Mouse (Mus musculus) bone marrow, adult 2 months (tissue): ENCODE measurements around the gene Gm11172. TPM values are rescaled to one million over a fixed set of nuclear protein-coding genes. Genes with fewer than 3 reads are reported as not detected.

Experiments used
- H3K27ac ChIP-seq: fragments of 200-500 bp; 2 replicates; pipeline ENCODE4 v1.5.1; 2012; ENCODE audit warnings: low read depth, mild to moderate bottlenecking, control low read depth, inconsistent platforms, low read length; ENCODE audit not compliant: control insufficient read depth, poor library complexity, insufficient read depth
- H3K4me1 ChIP-seq: fragments of 200-500 bp; 2 replicates; pipeline ENCODE4 v1.6.1; 2011; ENCODE audit warnings: low read length; ENCODE audit not compliant: control insufficient read depth, insufficient read depth
- H3K4me3 ChIP-seq: fragments of 200-500 bp; replicated peaks from 2 replicates; pipeline ENCODE3; 2011; ENCODE audit warnings: mild to moderate bottlenecking, low read depth, low read length, control low read depth; ENCODE audit not compliant: control insufficient read depth
- CTCF ChIP-seq: fragments of 200-500 bp; IDR thresholded peaks from 2 replicates; pipeline ENCODE4 v1.5.1; 2011; ENCODE audit warnings: low read length, control low read depth; ENCODE audit not compliant: control insufficient read depth, insufficient read depth
- POLR2A ChIP-seq: fragments of 200-500 bp; IDR thresholded peaks from 2 replicates; pipeline ENCODE4 v1.6.1; 2011; ENCODE audit warnings: low read depth, mild to moderate bottlenecking, control low read depth, low read length, borderline replicate concordance; ENCODE audit not compliant: control insufficient read depth
- WGBS: fragments of 180-500 bp; shearing (Covaris S2); methylation state at CpG from one replicate; pipeline ENCODE4 v1.1.7; 2018; 5-methylcytosine and 5-hydroxymethylcytosine counted together
- polyA plus RNA-seq: library from polyadenylated mRNA; stranded (reverse); fragments of >200 nt; gene quantifications from 2 replicates; pipeline ENCODE4 v1.2.4, GENCODE M21; 2011; ENCODE audit warnings: low replicate concordance; ENCODE audit not compliant: missing spikeins, insufficient read depth, insufficient read length

Gm11172 gene
- polyA plus RNA-seq: not detected in 2 replicates

GRCm38 (mm10) chr16:10812865-10813371 is at the start of gene Gm11172:
Gene Gm11172, plus strand, starts transcription at chr16:10812915.
- Histone ChIP-seq H3K4me3 (no peak within 1 kb of the TSS), H3K4me1 (peaks cover 4% of the 10 kb centered on the region; the same call in 1 of the 2 replicates), H3K27ac (no peak within 1 kb of the TSS)
- WGBS: 29% methylated on average over 2 of the region's 2 CpGs
- TF ChIP-seq CTCF (no peak), POLR2A (no peak)

- 52% methylated on average over 6 of the region's 6 CpGs for WGBS
- peaks cover 4% of the 10 kb centered on the region; the same call in 1 of the 2 replicates for H3K4me1 ChIP-seq
- no peak overlapping the region for H3K27ac ChIP-seq
- no peak overlapping the region for H3K4me3 ChIP-seq
- TF ChIP-seq POLR2A: no peak
- no peak for TF ChIP-seq CTCF
Observed at GRCm38 (mm10) chr16:10763540-10764264, 49.0 kb upstream of the Gm11172 start.

GRCm38 (mm10) chr16:10764323-10764722 is 48.4 kb upstream of the Gm11172 start:
- Histone ChIP-seq H3K4me3 (no peak overlapping the region), H3K4me1 (peaks cover 4% of the 10 kb centered on the region; the same call in 1 of the 2 replicates), H3K27ac (no peak overlapping the region)
- TF ChIP-seq POLR2A (no peak), CTCF (no peak)
- 12% methylated on average over 2 of the region's 2 CpGs for whole genome bisulfite sequencing

GRCm38 (mm10) chr16:10767158-10767557 is 45.6 kb upstream of the Gm11172 start:
- H3K4me3 ChIP-seq: no peak overlapping the region
- 44% methylated on average over 4 of the region's 4 CpGs for WGBS
- peak; percentile 62 for TF ChIP-seq CTCF
- no peak for TF ChIP-seq POLR2A
- H3K4me1 ChIP-seq: peaks cover 13% of the 10 kb centered on the region
- H3K27ac ChIP-seq: no peak overlapping the region

- H3K4me3 ChIP-seq: no peak overlapping the region
- TF ChIP-seq POLR2A: no peak
- no peak for TF ChIP-seq CTCF
- WGBS: 4% methylated on average over 9 of the region's 9 CpGs
Observed at GRCm38 (mm10) chr16:10768821-10769220, 43.9 kb upstream of the Gm11172 start.

GRCm38 (mm10) chr16:10769661-10770060 is 43.1 kb upstream of the Gm11172 start:
- H3K4me3 ChIP-seq: no peak overlapping the region
- TF ChIP-seq POLR2A: no peak
- TF ChIP-seq CTCF: no peak

More at GRCm38 (mm10) chr16:10768821-10769220, 43.9 kb upstream of the Gm11172 start:
- Histone ChIP-seq H3K27ac (no peak overlapping the region), H3K4me1 (peaks cover 13% of the 10 kb centered on the region)

GRCm38 (mm10) chr16:10770531-10771325 is 42.0 kb upstream of the Gm11172 start:
- WGBS: 33% methylated on average over 4 of the region's 4 CpGs
- TF ChIP-seq POLR2A (no peak), CTCF (no peak)
- no peak overlapping the region for H3K4me3 ChIP-seq
- H3K27ac ChIP-seq: no peak overlapping the region
- peaks cover 13% of the 10 kb centered on the region for H3K4me1 ChIP-seq

More at GRCm38 (mm10) chr16:10769661-10770060, 43.1 kb upstream of the Gm11172 start:
- Histone ChIP-seq H3K27ac (0 out of 2 replicates have a peak overlapping the region, but pooled peaks have one; percentile 19), H3K4me1 (peaks cover 13% of the 10 kb centered on the region)
- 14% methylated on average over 2 of the region's 2 CpGs for WGBS

- Histone ChIP-seq H3K27ac (peak overlapping the region; percentile 45), H3K4me3 (no peak overlapping the region), H3K4me1 (peaks cover 13% of the 10 kb centered on the region)
- 26% methylated on average over 19 of the region's 19 CpGs for WGBS
- TF ChIP-seq POLR2A (no peak), CTCF (no peak)
Observed at GRCm38 (mm10) chr16:10771769-10772510, 40.8 kb upstream of the Gm11172 start.
